Comparison of ENCODE assay signal across 13 mouse cellular contexts in the genomic region with DNA sequence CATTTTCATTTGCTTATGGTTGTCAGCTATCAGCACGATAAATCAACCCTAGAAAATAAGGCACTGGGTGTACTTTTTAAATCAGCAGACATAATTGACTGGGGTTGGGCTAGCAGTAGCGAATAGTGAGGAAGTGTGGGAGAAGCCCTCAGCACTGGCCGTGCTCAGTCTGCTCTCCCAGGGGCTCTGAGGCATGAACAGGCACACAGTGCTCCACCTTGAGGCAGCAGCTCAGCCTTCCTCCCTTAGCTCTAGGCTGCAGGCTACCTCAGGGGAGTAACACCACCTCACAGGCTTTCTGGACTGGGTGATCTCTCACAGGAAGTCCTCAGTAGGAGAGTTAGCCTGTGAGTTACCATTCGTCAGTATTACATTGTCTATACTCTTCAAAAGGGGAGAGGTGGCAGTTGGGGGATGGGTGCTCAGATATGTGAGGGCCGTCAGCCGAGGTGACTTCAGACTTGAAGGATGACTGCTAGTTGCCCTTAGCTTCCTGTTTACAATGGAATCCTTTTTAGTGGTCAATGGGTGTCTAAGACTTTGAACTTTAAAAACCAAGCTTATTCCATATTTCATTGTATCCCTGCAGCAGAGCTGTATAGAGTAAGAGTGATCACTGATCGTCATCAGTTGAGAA.
DNase-seq lines count a peak whose midpoint lies in the region; ATAC-seq and TF ChIP-seq lines count a peak whose summit lies in the region.
"Had no signal": no experiment of that assay in that cellular context is flagged by ENCODE, and none has a peak within 500 bp of the region (broad histone marks: within the 10 kb centered on the region; RNA-seq: fewer than 3 reads in every experiment).

No protein-coding gene starts in this region.

- no peak overlapping the region for H3K9ac ChIP-seq in lung, postnatal 0 days (replicated peaks; ENCODE audit: low read depth)

- WGBS in lung, postnatal 0 days: 43% methylated on average over 7 of the region's 7 CpGs
- 55% methylated on average over 7 of the region's 7 CpGs for WGBS in heart, embryonic 10.5 days

- no peak overlapping the region for H3K4me2 ChIP-seq in lung, postnatal 0 days (replicated peaks; ENCODE audit: low read depth, low read length)

- no peak overlapping the region for H3K27ac ChIP-seq in lung, postnatal 0 days (ENCODE audit: low read length)
- no peak overlapping the region for H3K27ac ChIP-seq in heart, embryonic 10.5 days

- H3K4me3 ChIP-seq in lung, postnatal 0 days (ENCODE audit: low read depth, low read length): no peak overlapping the region
- no peak overlapping the region for H3K4me3 ChIP-seq in heart, embryonic 10.5 days

- no peak; the same call in 1 of the 2 replicates for TF ChIP-seq CTCF in lung, postnatal 0 days (IDR thresholded peaks at IDR 0.05)

- peak; percentile 90 for DNase-seq in heart, adult 11 months
- no peak for DNase-seq in heart, adult 18-20 months
- peak; percentile 30 for DNase-seq in lung, postnatal 0 days (ENCODE audit: low spot score)
- DNase-seq in lung, postnatal 25 days (ENCODE audit: low spot score): no peak
- peak; percentile 69 for DNase-seq in T-cell, adult 2 months (ENCODE audit: low spot score)
- no peak for DNase-seq in cerebellum, adult 9-11 months
- no peak for DNase-seq in heart, embryonic 10.5 days (ENCODE audit: low spot score)
- DNase-seq: adrenal gland, postnatal 14 days; B cell, adult 2 months; lung, postnatal 14 days; retina, postnatal 1 day had no signal

- H3K36me3 ChIP-seq in lung, postnatal 0 days (ENCODE audit: insufficient read depth, low read length): no peaks in the 10 kb centered on the region
- no peaks in the 10 kb centered on the region for H3K36me3 ChIP-seq in heart, embryonic 10.5 days

- no peak for TF ChIP-seq EP300 in lung, postnatal 0 days (IDR thresholded peaks at IDR 0.05)

- no peaks in the 10 kb centered on the region; the same call in 1 of the 2 replicates for H3K4me1 ChIP-seq in lung, postnatal 0 days (ENCODE audit: insufficient read depth, low read depth, low read length)
- peaks cover 15% of the 10 kb centered on the region for H3K4me1 ChIP-seq in heart, embryonic 10.5 days

- H3K9me3 ChIP-seq in lung, postnatal 0 days (ENCODE audit: low read length): no peaks in the 10 kb centered on the region
- H3K9me3 ChIP-seq in heart, embryonic 10.5 days: no peaks in the 10 kb centered on the region

- H3K27me3 ChIP-seq in lung, postnatal 0 days (replicated peaks; ENCODE audit: insufficient read depth, low read length): no peaks in the 10 kb centered on the region
- H3K27me3 ChIP-seq in heart, embryonic 10.5 days (ENCODE audit: insufficient read depth, poor library complexity, severe bottlenecking): no peaks in the 10 kb centered on the region

- ATAC-seq in lung, postnatal 0 days: peak; percentile 23; the same call in 1 of the 2 replicates
- peak; percentile 44; the same call in 1 of the 2 replicates for ATAC-seq in neutrophil, adult 5-6 weeks (ENCODE audit: extremely low read depth, insufficient number of reproducible peaks, low FRiP score, poor library complexity, severe bottlenecking)
- ATAC-seq: intestine, embryonic 16.5 days had no signal

Comparison
In these comparisons a context has a peak if more than half of its experiments do, and no peak if none do; other contexts are left out.
1. DNase-seq: peak in heart, adult 11 months (single experiment), lung, postnatal 0 days (single experiment) and T-cell, adult 2 months (single experiment); none in heart, adult 18-20 months (0 of 2), lung, postnatal 25 days (single experiment), cerebellum, adult 9-11 months (single experiment) and heart, embryonic 10.5 days (single experiment).